Mouse (Mus musculus): ENCODE data around the gene Dnah9. TPM values are rescaled to one million over a fixed set of nuclear protein-coding genes. Genes with fewer than 3 reads are reported as not detected.

The Dnah9 gene
- polyA plus RNA-seq, 1 experiment, result not detected

GRCm38 (mm10) chr11:66042531-66042930 is 125.8 kb downstream of the Dnah9 start:
- Histone ChIP-seq H3K9me3 (replicated peaks; ENCODE audit: control insufficient read depth, insufficient read depth, low read length, poor library complexity, severe bottlenecking) (no peaks in the 10 kb centered on the region; the same call in 1 of the 2 replicates), H3K4me3 (ENCODE audit: low read depth, low read length) (no peak overlapping the region), H3K27me3 (ENCODE audit: control insufficient read depth, insufficient read depth, low read length, poor library complexity, severe bottlenecking) (no peaks in the 10 kb centered on the region; the same call in 1 of the 2 replicates), H3K4me1 (ENCODE audit: control insufficient read depth, insufficient read depth, low read length) (no peaks in the 10 kb centered on the region), H3K27ac (ENCODE audit: insufficient read depth, low read length) (no peak overlapping the region), H3K9ac (ENCODE audit: low read depth, poor library complexity, severe bottlenecking) (no peak overlapping the region), H3K36me3 (ENCODE audit: control insufficient read depth, insufficient read depth, low read length, poor library complexity, severe bottlenecking) (no peaks in the 10 kb centered on the region)
- TF ChIP-seq CTCF (IDR thresholded peaks at IDR 0.05; ENCODE audit: low read depth, low read length) (no peak), EP300 (IDR thresholded peaks at IDR 0.05; ENCODE audit: insufficient read depth, low read depth, low read length) (no peak), POLR2A (IDR thresholded peaks at IDR 0.05; ENCODE audit: insufficient read depth, low read length) (no peak)

GRCm38 (mm10) chr11:66025728-66026127 is 142.6 kb downstream of the Dnah9 start:
- H3K27ac ChIP-seq (ENCODE audit: insufficient read depth, low read length), result no peak overlapping the region
- TF ChIP-seq CTCF (IDR thresholded peaks at IDR 0.05; ENCODE audit: low read depth, low read length) (no peak), POLR2A (IDR thresholded peaks at IDR 0.05; ENCODE audit: insufficient read depth, low read length) (no peak), EP300 (IDR thresholded peaks at IDR 0.05; ENCODE audit: insufficient read depth, low read depth, low read length) (no peak)
- no peak overlapping the region for H3K4me3 ChIP-seq (ENCODE audit: low read depth, low read length)
- H3K9me3 ChIP-seq (replicated peaks; ENCODE audit: control insufficient read depth, insufficient read depth, low read length, poor library complexity, severe bottlenecking), result no peaks in the 10 kb centered on the region
- no peaks in the 10 kb centered on the region for H3K4me1 ChIP-seq (ENCODE audit: control insufficient read depth, insufficient read depth, low read length)
- no peaks in the 10 kb centered on the region for H3K36me3 ChIP-seq (ENCODE audit: control insufficient read depth, insufficient read depth, low read length, poor library complexity, severe bottlenecking)
- no peak overlapping the region for H3K9ac ChIP-seq (ENCODE audit: low read depth, poor library complexity, severe bottlenecking)
- no peaks in the 10 kb centered on the region for H3K27me3 ChIP-seq (ENCODE audit: control insufficient read depth, insufficient read depth, low read length, poor library complexity, severe bottlenecking)

- no peaks in the 10 kb centered on the region for H3K9me3 ChIP-seq (replicated peaks; ENCODE audit: control insufficient read depth, insufficient read depth, low read length, poor library complexity, severe bottlenecking)
- H3K4me3 ChIP-seq (ENCODE audit: low read depth, low read length), result no peak overlapping the region
- no peak for TF ChIP-seq EP300 (IDR thresholded peaks at IDR 0.05; ENCODE audit: insufficient read depth, low read depth, low read length)
- TF ChIP-seq POLR2A (IDR thresholded peaks at IDR 0.05; ENCODE audit: insufficient read depth, low read length), result no peak
- TF ChIP-seq CTCF (IDR thresholded peaks at IDR 0.05; ENCODE audit: low read depth, low read length), result peak; percentile 43
- no peaks in the 10 kb centered on the region for H3K36me3 ChIP-seq (ENCODE audit: control insufficient read depth, insufficient read depth, low read length, poor library complexity, severe bottlenecking)
- 0 out of 2 replicates have a peak, but pooled peaks cover 1% of the 10 kb centered on the region for H3K27me3 ChIP-seq (ENCODE audit: control insufficient read depth, insufficient read depth, low read length, poor library complexity, severe bottlenecking)
- H3K9ac ChIP-seq (ENCODE audit: low read depth, poor library complexity, severe bottlenecking), result no peak overlapping the region
- no peaks in the 10 kb centered on the region for H3K4me1 ChIP-seq (ENCODE audit: control insufficient read depth, insufficient read depth, low read length)
- no peak overlapping the region for H3K27ac ChIP-seq (ENCODE audit: insufficient read depth, low read length)
Observed at GRCm38 (mm10) chr11:65975871-65976270, 192.5 kb downstream of the Dnah9 start.

DNA sequence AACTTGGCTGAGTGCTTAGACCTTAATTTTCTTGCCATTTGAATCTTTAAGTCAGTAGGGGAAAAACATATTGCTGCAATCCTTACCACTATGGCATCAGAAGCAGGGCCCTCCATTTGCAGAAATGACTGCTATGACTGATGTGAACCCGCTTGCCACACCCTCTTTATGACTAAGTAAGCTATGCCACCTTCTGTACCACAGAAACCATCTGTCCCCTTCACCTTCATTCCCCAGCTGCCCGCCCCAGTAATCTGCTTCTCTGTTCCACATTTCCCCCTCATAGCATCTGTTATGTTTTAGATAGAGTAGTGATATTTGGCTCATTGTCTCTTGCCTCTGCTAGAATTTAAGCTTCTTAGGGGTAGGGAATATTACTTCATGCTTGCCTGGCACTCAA is 237.6 kb downstream of the Dnah9 start:
- Histone ChIP-seq H3K4me3 (ENCODE audit: low read depth, low read length) (no peak overlapping the region), H3K27ac (ENCODE audit: insufficient read depth, low read length) (no peak overlapping the region), H3K27me3 (ENCODE audit: control insufficient read depth, insufficient read depth, low read length, poor library complexity, severe bottlenecking) (no peaks in the 10 kb centered on the region), H3K9me3 (replicated peaks; ENCODE audit: control insufficient read depth, insufficient read depth, low read length, poor library complexity, severe bottlenecking) (no peaks in the 10 kb centered on the region), H3K36me3 (ENCODE audit: control insufficient read depth, insufficient read depth, low read length, poor library complexity, severe bottlenecking) (no peaks in the 10 kb centered on the region), H3K4me1 (ENCODE audit: control insufficient read depth, insufficient read depth, low read length) (no peaks in the 10 kb centered on the region), H3K9ac (ENCODE audit: low read depth, poor library complexity, severe bottlenecking) (no peak overlapping the region)
- no peak for TF ChIP-seq POLR2A (IDR thresholded peaks at IDR 0.05; ENCODE audit: insufficient read depth, low read length)
- TF ChIP-seq CTCF (IDR thresholded peaks at IDR 0.05; ENCODE audit: low read depth, low read length), result no peak
- TF ChIP-seq EP300 (IDR thresholded peaks at IDR 0.05; ENCODE audit: insufficient read depth, low read depth, low read length), result no peak

DNA sequence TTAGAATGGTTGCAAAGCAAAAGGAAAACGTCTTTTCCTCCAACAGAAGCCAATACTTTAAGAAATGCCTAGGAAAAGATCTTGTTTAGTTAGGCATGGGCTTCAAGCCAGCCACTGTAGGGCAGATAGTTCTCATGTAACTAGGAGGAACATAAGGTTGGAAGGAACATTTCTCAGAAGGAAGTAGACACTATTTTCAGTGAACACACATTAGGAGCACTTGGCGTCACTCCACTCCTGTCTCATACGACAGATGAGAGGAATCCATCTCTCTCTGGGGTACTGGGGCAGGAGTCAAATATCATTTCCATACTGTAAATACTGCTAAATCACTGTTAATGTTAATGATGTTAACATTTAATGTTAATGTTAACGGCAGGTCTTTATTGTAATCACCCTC is 238.0 kb downstream of the Dnah9 start:
- no peak overlapping the region for H3K4me3 ChIP-seq (ENCODE audit: low read depth, low read length)
- H3K9ac ChIP-seq (ENCODE audit: low read depth, poor library complexity, severe bottlenecking), result no peak overlapping the region
- TF ChIP-seq CTCF (IDR thresholded peaks at IDR 0.05; ENCODE audit: low read depth, low read length) (no peak), POLR2A (IDR thresholded peaks at IDR 0.05; ENCODE audit: insufficient read depth, low read length) (no peak), EP300 (IDR thresholded peaks at IDR 0.05; ENCODE audit: insufficient read depth, low read depth, low read length) (no peak)
- no peaks in the 10 kb centered on the region for H3K9me3 ChIP-seq (replicated peaks; ENCODE audit: control insufficient read depth, insufficient read depth, low read length, poor library complexity, severe bottlenecking)
- no peak overlapping the region for H3K27ac ChIP-seq (ENCODE audit: insufficient read depth, low read length)
- H3K36me3 ChIP-seq (ENCODE audit: control insufficient read depth, insufficient read depth, low read length, poor library complexity, severe bottlenecking), result no peaks in the 10 kb centered on the region
- H3K4me1 ChIP-seq (ENCODE audit: control insufficient read depth, insufficient read depth, low read length), result no peaks in the 10 kb centered on the region
- no peaks in the 10 kb centered on the region for H3K27me3 ChIP-seq (ENCODE audit: control insufficient read depth, insufficient read depth, low read length, poor library complexity, severe bottlenecking)

GRCm38 (mm10) chr11:65927962-65928361 is 240.4 kb downstream of the Dnah9 start:
- no peak overlapping the region for H3K4me3 ChIP-seq (ENCODE audit: low read depth, low read length)
- TF ChIP-seq POLR2A (IDR thresholded peaks at IDR 0.05; ENCODE audit: insufficient read depth, low read length) (no peak), EP300 (IDR thresholded peaks at IDR 0.05; ENCODE audit: insufficient read depth, low read depth, low read length) (no peak), CTCF (IDR thresholded peaks at IDR 0.05; ENCODE audit: low read depth, low read length) (no peak)
- no peaks in the 10 kb centered on the region for H3K9me3 ChIP-seq (replicated peaks; ENCODE audit: control insufficient read depth, insufficient read depth, low read length, poor library complexity, severe bottlenecking)
- H3K27me3 ChIP-seq (ENCODE audit: control insufficient read depth, insufficient read depth, low read length, poor library complexity, severe bottlenecking), result no peaks in the 10 kb centered on the region
- no peak overlapping the region for H3K27ac ChIP-seq (ENCODE audit: insufficient read depth, low read length)
- H3K9ac ChIP-seq (ENCODE audit: low read depth, poor library complexity, severe bottlenecking), result no peak overlapping the region
- no peaks in the 10 kb centered on the region for H3K36me3 ChIP-seq (ENCODE audit: control insufficient read depth, insufficient read depth, low read length, poor library complexity, severe bottlenecking)
- no peaks in the 10 kb centered on the region for H3K4me1 ChIP-seq (ENCODE audit: control insufficient read depth, insufficient read depth, low read length)

All from ES-Bruce4 (cell line).